Mouse (Mus musculus) cerebral cortex, adult 2 months (tissue): ENCODE results near the gene Gm20695.

Source experiments
- WGBS: fragments of 180-500 bp; shearing (Covaris S2); methylation state at CpG from one replicate; pipeline ENCODE4 v1.1.7; 2018; 5-methylcytosine and 5-hydroxymethylcytosine counted together

The Gm20695 gene

DNA sequence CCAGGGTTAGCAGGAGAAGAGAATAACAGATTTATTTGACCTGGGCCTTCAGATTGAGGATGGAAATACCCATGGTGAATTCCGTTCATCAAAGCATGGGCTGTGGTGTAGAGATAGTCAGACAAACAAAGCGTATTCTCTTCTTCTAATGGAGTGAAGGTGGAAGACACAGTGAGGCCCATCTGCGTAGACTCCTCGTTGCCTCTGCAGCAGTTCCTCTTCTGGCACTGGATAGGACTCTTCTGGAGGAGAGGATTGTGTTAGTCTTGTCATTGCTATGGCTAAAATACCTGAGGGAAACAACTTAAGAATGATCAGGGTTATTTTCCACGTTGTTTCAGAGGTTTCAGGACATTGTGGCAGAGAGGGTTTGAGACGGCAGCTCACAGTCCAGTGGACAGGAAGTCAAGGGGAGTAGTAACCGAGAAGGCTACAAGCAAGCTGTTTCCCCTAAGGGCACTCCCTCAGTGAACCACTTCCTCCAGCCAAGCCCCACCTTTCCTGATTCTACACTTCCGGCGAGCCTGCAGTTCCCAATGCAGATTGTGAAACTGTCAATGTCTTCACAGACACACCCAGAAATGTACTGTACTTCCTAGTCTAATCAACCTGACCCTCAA is 10.8 kb downstream of the Gm20695 start:
- 78% methylated on average over 9 of the region's 9 CpGs for WGBS

GRCm38 (mm10) chr16:3896046-3896445 is 11.6 kb downstream of the Gm20695 start:
- 60% methylated on average over 6 of the region's 6 CpGs for WGBS

DNA sequence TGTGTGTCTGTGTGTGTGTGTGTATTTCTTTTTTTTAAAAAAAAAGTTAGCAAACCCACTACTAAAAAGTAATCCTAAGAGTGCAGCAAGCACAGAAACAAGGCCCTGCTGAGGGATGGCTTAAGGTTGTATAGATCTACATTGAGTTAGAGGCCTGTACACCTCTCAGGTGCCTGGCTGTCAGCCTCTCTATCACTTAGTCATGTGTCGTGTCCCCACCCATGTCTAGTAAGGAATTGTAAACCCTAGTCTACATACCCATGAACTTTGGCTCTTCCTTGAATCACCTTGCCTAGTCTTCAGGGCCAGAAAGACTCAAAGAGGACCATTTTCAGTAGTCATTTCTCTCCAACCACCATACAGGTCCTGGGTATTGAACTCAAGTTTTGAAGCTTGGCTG is 12.1 kb downstream of the Gm20695 start:
- WGBS: 93% methylated on average over 1 of the region's 1 CpGs

DNA sequence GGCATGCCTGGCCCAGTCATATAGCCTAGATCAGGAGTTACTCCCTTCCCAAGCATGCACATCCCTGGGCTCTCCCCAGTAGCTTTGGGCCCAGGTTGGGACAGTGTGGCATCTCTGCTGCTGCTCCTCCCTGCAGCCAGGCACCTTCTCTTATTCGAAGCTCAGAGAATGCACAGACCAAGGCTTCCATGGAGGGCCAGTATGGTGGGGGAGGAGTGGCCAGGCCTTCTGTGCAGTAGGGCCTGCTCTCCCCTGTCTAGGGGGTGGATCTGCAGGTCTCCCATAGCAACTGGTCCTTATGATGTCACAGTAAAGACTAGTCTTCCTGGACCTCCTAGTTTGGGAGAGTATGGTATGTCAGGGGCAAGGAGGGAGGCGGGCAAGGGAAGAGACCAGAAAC is 23.0 kb downstream of the Gm20695 start:
- 72% methylated on average over 2 of the region's 2 CpGs for WGBS

DNA sequence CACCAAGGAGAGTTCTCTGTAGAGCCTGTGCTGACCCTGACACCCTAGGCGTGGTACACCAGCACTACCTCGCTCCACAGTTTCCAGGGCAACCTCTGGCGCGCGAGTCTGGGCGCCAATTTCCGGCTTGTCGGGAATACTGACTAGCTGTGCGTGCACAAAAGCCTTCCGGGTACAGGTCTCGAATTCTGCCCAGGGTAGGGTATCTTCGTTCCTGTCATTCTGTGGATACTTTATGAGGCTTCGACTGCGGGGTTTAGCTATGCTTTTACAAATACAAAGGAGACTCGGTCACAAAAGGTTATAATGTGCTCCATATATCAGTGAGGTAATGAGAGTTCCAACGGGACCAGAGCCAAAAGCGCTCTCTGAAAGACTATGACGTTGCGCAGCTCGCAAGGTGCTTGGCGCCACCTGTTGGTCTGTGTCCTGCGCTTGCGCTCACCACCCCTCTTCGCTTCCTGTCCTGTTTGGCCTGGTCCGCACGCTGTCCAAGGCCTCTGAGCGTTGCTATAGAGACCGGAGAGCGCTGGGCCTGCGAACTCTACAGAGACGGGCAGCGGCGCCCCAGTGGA is 24.2 kb downstream of the Gm20695 start, which contains the start of the genes 1700037C18Rik and Cluap1:
1700037C18Rik (minus strand) TSS at position 153 of the 575 bp plus-strand sequence.
Cluap1 (plus strand) TSS at position 265 of the 575 bp plus-strand sequence.
- under 1% methylated on average over 33 of the region's 33 CpGs for WGBS

DNA sequence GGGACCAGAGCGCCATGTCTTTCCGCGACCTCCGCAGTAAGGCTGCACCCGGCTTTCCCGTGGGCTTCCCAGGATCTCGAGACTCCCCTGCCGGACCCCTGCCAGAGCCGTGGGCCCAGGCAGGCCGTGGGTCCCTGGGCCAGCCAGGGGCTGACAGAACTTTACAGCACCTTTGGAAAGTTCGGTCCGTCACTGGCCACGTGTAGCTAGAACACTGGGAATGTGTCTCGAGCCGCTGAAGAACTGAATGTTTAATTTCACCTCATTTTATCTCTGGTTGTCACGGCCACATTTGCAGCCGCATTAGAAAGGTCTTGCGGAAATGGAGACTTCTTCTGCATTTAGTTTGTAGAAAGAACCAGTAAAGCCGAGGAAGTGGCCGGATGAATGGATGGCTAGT is 24.7 kb downstream of the Gm20695 start:
- WGBS: 3% methylated on average over 20 of the region's 20 CpGs

GRCm38 (mm10) chr16:3920756-3921155 is 36.3 kb downstream of the Gm20695 start:
- 79% methylated on average over 2 of the region's 2 CpGs for WGBS

- WGBS: 95% methylated on average over 3 of the region's 3 CpGs
Measured at GRCm38 (mm10) chr16:3923515-3923914, 39.1 kb downstream of the Gm20695 start.

DNA sequence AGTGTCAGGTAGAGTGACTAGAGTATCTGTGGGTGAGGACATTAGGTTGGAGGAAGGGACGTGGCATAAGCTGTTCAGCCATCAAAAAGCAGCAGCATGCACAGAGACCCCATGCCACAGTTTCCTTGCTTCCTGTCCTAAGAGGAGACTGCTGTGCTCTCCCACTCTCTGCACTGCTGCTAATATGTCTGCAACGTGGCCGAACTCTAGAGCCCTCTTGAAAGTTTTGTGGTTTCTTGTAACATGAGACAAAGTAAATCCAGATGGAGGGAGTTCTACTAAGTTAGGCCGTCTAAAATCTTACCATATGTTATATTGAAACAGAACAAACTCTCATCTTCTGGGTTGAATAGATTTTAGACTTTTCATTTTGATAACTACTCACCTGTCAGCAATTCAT is 39.5 kb downstream of the Gm20695 start:
- 83% methylated on average over 4 of the region's 4 CpGs for WGBS

GRCm38 (mm10) chr16:3928582-3928981 is 44.1 kb downstream of the Gm20695 start:
- 81% methylated on average over 1 of the region's 1 CpGs for WGBS

DNA sequence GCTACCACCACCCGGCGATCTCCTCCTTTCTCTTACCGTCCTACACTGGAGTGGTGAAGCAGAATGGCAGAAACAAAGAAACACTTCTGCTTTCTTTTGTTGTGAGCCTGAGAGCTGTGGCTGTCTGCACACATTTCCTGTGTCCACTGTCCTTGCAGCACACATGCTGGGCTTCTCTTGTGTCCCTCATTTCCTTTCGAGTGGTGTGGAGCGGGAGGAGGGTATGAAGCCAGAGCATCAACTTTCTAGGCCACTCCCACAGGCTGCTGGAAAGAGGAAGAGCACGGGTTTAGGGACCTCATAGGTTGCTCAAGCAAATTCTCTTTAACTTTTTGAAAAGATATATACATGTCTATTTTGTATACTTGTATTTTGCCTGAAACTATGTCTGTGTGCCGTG is 44.7 kb downstream of the Gm20695 start:
- 76% methylated on average over 7 of the region's 7 CpGs for WGBS

GRCm38 (mm10) chr16:3933536-3933935 is 49.1 kb downstream of the Gm20695 start:
- WGBS: 81% methylated on average over 6 of the region's 6 CpGs

DNA sequence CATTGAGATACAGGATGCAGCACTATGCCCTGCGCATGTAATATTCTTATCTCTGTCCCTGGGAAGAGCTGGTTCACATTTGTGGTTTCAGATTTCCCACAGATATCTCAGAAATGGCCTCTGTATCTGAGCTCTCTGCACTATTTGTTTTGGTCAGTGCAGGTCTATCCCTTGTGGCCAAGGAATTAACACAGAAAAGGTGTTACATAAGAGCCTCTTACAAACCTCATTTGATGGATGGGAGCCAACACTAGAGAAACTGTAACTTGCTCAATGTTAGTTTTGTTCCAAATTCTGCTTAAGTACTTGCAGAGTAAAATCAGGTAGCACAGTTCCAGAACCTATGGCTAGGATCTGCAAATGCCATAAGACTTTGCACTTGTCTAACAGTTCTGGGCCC is 49.6 kb downstream of the Gm20695 start:
- 100% methylated on average over 1 of the region's 1 CpGs for WGBS

GRCm38 (mm10) chr16:3934701-3935100 is 50.3 kb downstream of the Gm20695 start:
- 90% methylated on average over 4 of the region's 4 CpGs for WGBS

- 93% methylated on average over 1 of the region's 1 CpGs for WGBS
Measured at GRCm38 (mm10) chr16:3951141-3951540, 66.7 kb downstream of the Gm20695 start.

DNA sequence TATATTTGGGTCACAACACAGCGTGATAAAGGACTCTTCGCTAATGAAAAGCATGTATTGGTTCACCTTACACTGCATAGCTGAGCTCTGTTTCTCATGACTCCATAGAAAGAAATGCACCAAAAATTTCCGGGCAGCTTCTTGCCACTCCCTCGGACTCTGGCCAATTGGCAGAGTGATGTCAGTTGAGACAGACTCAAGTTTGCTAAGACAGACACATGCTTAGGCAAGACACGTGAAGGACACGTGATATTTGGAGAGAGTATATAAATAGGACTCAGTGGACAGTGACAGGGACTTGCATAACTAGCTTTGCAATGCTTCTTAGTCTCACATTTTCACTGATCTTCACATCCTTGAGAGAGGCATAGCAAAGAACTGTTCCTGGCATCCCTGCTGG is 71.9 kb downstream of the Gm20695 start:
- 68% methylated on average over 6 of the region's 6 CpGs for WGBS

GRCm38 (mm10) chr16:3959261-3959660 is 74.8 kb downstream of the Gm20695 start:
- 69% methylated on average over 2 of the region's 2 CpGs for WGBS

GRCm38 (mm10) chr16:3964990-3965389 is 80.5 kb downstream of the Gm20695 start:
- WGBS: 81% methylated on average over 10 of the region's 10 CpGs

DNA sequence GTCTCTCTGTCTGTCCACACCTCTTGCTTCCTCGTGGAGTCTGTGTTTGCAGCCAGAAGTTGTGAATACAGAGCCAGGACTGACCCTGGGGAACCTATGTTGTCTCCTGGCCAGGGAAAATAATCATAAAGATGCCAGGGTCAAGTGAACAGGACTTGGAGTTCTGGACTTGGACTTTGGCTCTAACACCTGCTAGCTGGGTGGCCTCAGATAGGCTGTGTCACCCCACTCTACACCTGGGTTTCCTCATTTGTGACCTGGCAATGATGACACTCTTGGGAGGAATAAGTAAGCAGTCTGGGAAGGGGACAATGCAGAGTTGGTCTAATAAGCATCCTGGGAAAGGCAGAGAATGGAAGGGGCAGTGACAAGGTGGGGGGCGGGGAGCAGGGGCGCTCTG is 81.1 kb downstream of the Gm20695 start:
- 86% methylated on average over 3 of the region's 3 CpGs for WGBS
